Mouse (Mus musculus) liver, embryonic 14.5 days (tissue): ENCODE measurements at regions not wholly inside any gene's neighbourhood (a gene's known extent, or its start where the extent isn't known, plus 50 kb on each side); places are given as distances from the start of the nearest gene placed in this dataset.
A peak's percentile ranks its signal among the peaks of the same experiment; 100 is the strongest.

ENCODE experiments used
- CTCF ChIP-seq: IDR thresholded peaks from 2 replicates; pipeline ENCODE4 v1.5.1; 2016; ENCODE audit warnings: antibody characterized with exemption, low read depth, control low read depth
- EP300 ChIP-seq: IDR thresholded peaks from 2 replicates; pipeline ENCODE4 v1.6.1; 2016; ENCODE audit warnings: antibody characterized with exemption, low read depth

- TF ChIP-seq CTCF (peak; percentile 81), EP300 (no peak)
Observed at GRCm38 (mm10) chr4:56685123-56685522, 54.7 kb upstream of the Gm26657 start.
